Mouse (Mus musculus): ENCODE data around the gene Siva1.

Siva1 gene

GRCm38 (mm10) chr12:112644180-112644854 lies at the start of gene Siva1:
Gene Siva1 (plus strand): TSS chr12:112644679.
- peak; percentile 99 for DNase-seq

GRCm38 (mm10) chr12:112594989-112595388 lies 49.5 kb upstream of the Siva1 start:
- DNase-seq, result no peak

GRCm38 (mm10) chr12:112595626-112596025 lies 48.9 kb upstream of the Siva1 start:
- no peak for DNase-seq

- no peak for DNase-seq
These were observed 48.0 kb upstream of the Siva1 start for GRCm38 (mm10) chr12:112596454-112596853.

GRCm38 (mm10) chr12:112596891-112597500 lies 47.5 kb upstream of the Siva1 start:
- DNase-seq, result no peak

GRCm38 (mm10) chr12:112597618-112598017 lies 46.9 kb upstream of the Siva1 start:
- DNase-seq, result no peak

GRCm38 (mm10) chr12:112599198-112599597 lies 45.3 kb upstream of the Siva1 start:
- no peak for DNase-seq

- DNase-seq, result no peak
These were observed 44.4 kb upstream of the Siva1 start for GRCm38 (mm10) chr12:112599942-112600611.

- DNase-seq, result no peak
These were observed 40.5 kb upstream of the Siva1 start for GRCm38 (mm10) chr12:112604022-112604421.

GRCm38 (mm10) chr12:112604709-112605649 lies 39.5 kb upstream of the Siva1 start:
- DNase-seq, result peak; percentile 57

GRCm38 (mm10) chr12:112605766-112606165 lies 38.7 kb upstream of the Siva1 start:
- DNase-seq, result peak; percentile 82

GRCm38 (mm10) chr12:112606998-112607397 lies 37.5 kb upstream of the Siva1 start:
- DNase-seq, result no peak

- DNase-seq, result peak; percentile 31
These were observed 35.4 kb upstream of the Siva1 start for GRCm38 (mm10) chr12:112609031-112609430.

GRCm38 (mm10) chr12:112616668-112617067 lies 27.8 kb upstream of the Siva1 start:
- DNase-seq, result no peak

- DNase-seq, result no peak
These were observed 27.3 kb upstream of the Siva1 start for GRCm38 (mm10) chr12:112617184-112617583.

GRCm38 (mm10) chr12:112617898-112618380 lies 26.5 kb upstream of the Siva1 start:
- peak; percentile 71 for DNase-seq

GRCm38 (mm10) chr12:112618981-112619685 lies 25.3 kb upstream of the Siva1 start:
- peak; percentile 52 for DNase-seq

- DNase-seq, result peak; percentile 77
These were observed 24.7 kb upstream of the Siva1 start, which contains the start of gene Adssl1 for GRCm38 (mm10) chr12:112619686-112620353. Gene Adssl1 (plus strand): TSS chr12:112620045.

- no peak for DNase-seq
These were observed 24.0 kb upstream of the Siva1 start for GRCm38 (mm10) chr12:112620354-112621061.

- no peak for DNase-seq
These were observed 22.6 kb upstream of the Siva1 start for GRCm38 (mm10) chr12:112621900-112622299.

- DNase-seq, result peak; percentile 48
These were observed 20.7 kb upstream of the Siva1 start for GRCm38 (mm10) chr12:112623742-112624141.

All from kidney, postnatal 14 days (tissue).